ENCODE assay signal across 9 mouse cellular contexts in genomic region chr12:88405113-88405512, GRCm38 (mm10). TPM values are rescaled to one million over a fixed set of nuclear protein-coding genes. Genes with fewer than 3 reads are reported as not detected.
DNase-seq lines count a peak whose midpoint lies in the region; ATAC-seq and TF ChIP-seq lines count a peak whose summit lies in the region.
"Had no signal": no experiment of that assay in that cellular context is flagged by ENCODE, and none has a peak within 500 bp of the region (broad histone marks: within the 10 kb centered on the region; RNA-seq: fewer than 3 reads in every experiment).

No protein-coding gene starts in this region.

- DNase-seq in heart, adult 2 months = peak; percentile 38 to 72
- DNase-seq in heart, postnatal 25 days (ENCODE audit: low spot score) = no peak
- DNase-seq in cerebellum, adult 8-10 months = peak; percentile 31
- peak; percentile 76 for DNase-seq in induced T-regulatory cell, adult 2 months (ENCODE audit: low read depth)
- peak; percentile 62 for DNase-seq in left cerebral cortex, adult 11 months (ENCODE audit: low spot score)
- peak; percentile 59 for DNase-seq in mesoderm, embryonic 11.5 days (ENCODE audit: low read depth, low spot score)

- ATAC-seq in frontal cortex, adult (ENCODE audit: low TSS enrichment) = peak; percentile 68

- H3K4me3 ChIP-seq in heart, adult 2 months = no peak overlapping the region
- no peak overlapping the region for H3K4me3 ChIP-seq in small intestine, adult 2 months (ENCODE audit: low read depth, low read length)
- H3K4me3 ChIP-seq: lung, embryonic 15.5 days had no signal

- H3K36me3 ChIP-seq in heart, adult 2 months (ENCODE audit: control insufficient read depth, insufficient read depth, low read length) = no peaks in the 10 kb centered on the region
- peaks cover 7% of the 10 kb centered on the region; the same call in 1 of the 2 replicates for H3K36me3 ChIP-seq in small intestine, adult 2 months (ENCODE audit: control insufficient read depth, insufficient read depth, low read length)
- H3K36me3 ChIP-seq: lung, embryonic 15.5 days had no signal

- H3K4me1 ChIP-seq in heart, adult 2 months (ENCODE audit: control insufficient read depth, insufficient read depth, low read length) = peaks cover 1% of the 10 kb centered on the region; the same call in 1 of the 2 replicates
- H3K4me1 ChIP-seq in small intestine, adult 2 months (ENCODE audit: control insufficient read depth, insufficient read depth, insufficient read length, low read length) = no peaks in the 10 kb centered on the region; the same call in 1 of the 2 replicates
- H3K4me1 ChIP-seq: lung, embryonic 15.5 days had no signal

- TF ChIP-seq EP300 in heart, adult 2 months (IDR thresholded peaks at IDR 0.05; ENCODE audit: insufficient read depth, low read depth, low read length) = no peak

- 24% methylated on average over 2 of the region's 2 CpGs for WGBS in heart, adult 2 months
- WGBS in small intestine, adult 2 months = 27% methylated on average over 2 of the region's 2 CpGs

- H3K79me2 ChIP-seq in heart, adult 2 months (replicated peaks; ENCODE audit: control insufficient read depth, insufficient read depth, low read length) = no peaks in the 10 kb centered on the region

- peak; percentile 80 for TF ChIP-seq CTCF in heart, adult 2 months (IDR thresholded peaks at IDR 0.05)
- peak; percentile 55; the same call in 1 of the 2 replicates for TF ChIP-seq CTCF in small intestine, adult 2 months (IDR thresholded peaks at IDR 0.05; ENCODE audit: extremely low read depth, insufficient read length, insufficient replicate concordance, low read depth, low read length)

- H3K9ac ChIP-seq in heart, adult 2 months (ENCODE audit: low read depth, low read length) = no peak overlapping the region
- H3K9ac ChIP-seq: lung, embryonic 15.5 days had no signal

- H3K27me3 ChIP-seq in heart, adult 2 months (ENCODE audit: control insufficient read depth, insufficient read depth, low read length) = no peaks in the 10 kb centered on the region
- H3K27me3 ChIP-seq in small intestine, adult 2 months (ENCODE audit: control insufficient read depth, insufficient read depth, low read length) = no peaks in the 10 kb centered on the region
- H3K27me3 ChIP-seq: lung, embryonic 15.5 days had no signal

- no peak for TF ChIP-seq POLR2A in heart, adult 2 months (IDR thresholded peaks at IDR 0.05; ENCODE audit: insufficient read depth, low read depth, low read length)
- no peak for TF ChIP-seq POLR2A in small intestine, adult 2 months (IDR thresholded peaks at IDR 0.05; ENCODE audit: low read depth, low read length)

- H3K27ac ChIP-seq in heart, adult 2 months = no peak overlapping the region
- no peak overlapping the region for H3K27ac ChIP-seq in small intestine, adult 2 months (ENCODE audit: insufficient read depth, low read depth, low read length)
- H3K27ac ChIP-seq: lung, embryonic 15.5 days had no signal

- intact Hi-C loops in heart, adult 2 months (cut with DNase I) = loop anchor here (1.0 to 5.0 kb wide), 2 partner anchors 19 to 587 kb away; no protein-coding TSS in a partner anchor
- intact Hi-C loops in heart, postnatal 25 days (cut with DNase I) = no loop called here

RNA-seq across cellular contexts. Expression of gene Adck1, which starts 44.8 kb away (rescaled TPM):
- total RNA-seq in heart, adult 2 months (2021) = 10 to 100 TPM; 25.0 to 26.3 TPM
- 37.4 and 48.7 TPM in 2 replicates for polyA plus RNA-seq in heart, adult 2 months (2012; rRNA removed)
- 10 to 100 TPM; 25.5 to 27.3 TPM for total RNA-seq in heart, postnatal 25 days (2021)
- polyA plus RNA-seq in small intestine, adult 2 months (2012; rRNA removed) = 10.5 and 14.0 TPM in 2 replicates
